8 mouse cellular contexts compared by ENCODE assay signal in genomic region chr10:89745666-89746020, GRCm38 (mm10). TPM values are rescaled to one million over a fixed set of nuclear protein-coding genes. Genes with fewer than 3 reads are reported as not detected.
DNase-seq lines count a peak whose midpoint lies in the region; ATAC-seq and TF ChIP-seq lines count a peak whose summit lies in the region.

No protein-coding gene starts in this region.

- peaks cover 6% of the 10 kb centered on the region for H3K4me1 ChIP-seq in heart, adult 2 months (ENCODE audit: control insufficient read depth, insufficient read depth, low read length)
- H3K4me1 ChIP-seq in CH12.LX (ENCODE audit: control insufficient read depth in 1 of 2, insufficient read depth in 2 of 2) = peaks cover 4 to 33% of the 10 kb centered on the region in 2 experiments; a peak in 3 of 4 replicates
- peaks cover 11% of the 10 kb centered on the region for H3K4me1 ChIP-seq in forebrain, embryonic 13.5 days
- H3K4me1 ChIP-seq in liver, embryonic 11.5 days (replicated peaks; ENCODE audit: control insufficient read depth, insufficient read depth, low read length) = peaks cover 4% of the 10 kb centered on the region; the same call in 1 of the 2 replicates
- peaks cover 12% of the 10 kb centered on the region; the same call in 1 of the 2 replicates for H3K4me1 ChIP-seq in small intestine, adult 2 months (ENCODE audit: control insufficient read depth, insufficient read depth, insufficient read length, low read length)

- no peak for TF ChIP-seq EP300 in heart, adult 2 months (IDR thresholded peaks at IDR 0.05; ENCODE audit: insufficient read depth, low read depth, low read length)
- peak; percentile 81 for TF ChIP-seq EP300 in CH12.LX (IDR thresholded peaks at IDR 0.05; ENCODE audit: low read length)

- no peak for ATAC-seq in forebrain, embryonic 13.5 days
- no peak for ATAC-seq in liver, embryonic 11.5 days (replicated peaks; ENCODE audit: low FRiP score)

- H3K9ac ChIP-seq in heart, adult 2 months (ENCODE audit: low read depth, low read length) = peak overlapping the region; percentile 96
- peak overlapping the region; percentile 82 for H3K9ac ChIP-seq in CH12.LX (ENCODE audit: insufficient read depth, low read depth)
- peak overlapping the region; percentile 94 for H3K9ac ChIP-seq in forebrain, embryonic 13.5 days
- peak overlapping the region; percentile 91 for H3K9ac ChIP-seq in liver, embryonic 11.5 days (ENCODE audit: low read depth, low read length)

- WGBS in heart, adult 2 months = 1% methylated on average over 14 of the region's 14 CpGs
- 1% methylated on average over 14 of the region's 14 CpGs for WGBS in forebrain, embryonic 13.5 days
- WGBS in liver, embryonic 11.5 days = 2% methylated on average over 14 of the region's 14 CpGs
- WGBS in small intestine, adult 2 months = under 1% methylated on average over 14 of the region's 14 CpGs

- H3K36me3 ChIP-seq in heart, adult 2 months (ENCODE audit: control insufficient read depth, insufficient read depth, low read length) = peaks cover 3% of the 10 kb centered on the region
- peaks cover 0 to 7% of the 10 kb centered on the region in 2 experiments for H3K36me3 ChIP-seq in CH12.LX (replicated peaks in 1 of 2; ENCODE audit: control insufficient read depth in 1 of 2, insufficient read depth in 1 of 2, low read length in 1 of 2)
- H3K36me3 ChIP-seq in forebrain, embryonic 13.5 days (ENCODE audit: poor library complexity, severe bottlenecking) = no peaks in the 10 kb centered on the region; the same call in 1 of the 2 replicates
- no peaks in the 10 kb centered on the region for H3K36me3 ChIP-seq in liver, embryonic 11.5 days (ENCODE audit: control insufficient read depth, insufficient read depth, low read length)
- no peaks in the 10 kb centered on the region for H3K36me3 ChIP-seq in small intestine, adult 2 months (ENCODE audit: control insufficient read depth, insufficient read depth, low read length)

- no peak for DNase-seq in heart, adult 2 months
- DNase-seq in heart, postnatal 25 days (ENCODE audit: low spot score) = no peak
- DNase-seq in CH12.LX (ENCODE audit: extremely low read depth) = peak; percentile 74
- no peak for DNase-seq in liver, embryonic 11.5 days (ENCODE audit: low spot score)
- DNase-seq in layer of hippocampus, adult 11-12 months (ENCODE audit: low spot score) = no peak
- DNase-seq in kidney, postnatal 14 days = no peak

- no peak for TF ChIP-seq POLR2A in heart, adult 2 months (IDR thresholded peaks at IDR 0.05; ENCODE audit: insufficient read depth, low read depth, low read length)
- no peak for TF ChIP-seq POLR2A in CH12.LX (IDR thresholded peaks at IDR 0.05; ENCODE audit: low read depth, low read length)
- no peak for TF ChIP-seq POLR2A in small intestine, adult 2 months (IDR thresholded peaks at IDR 0.05; ENCODE audit: low read depth, low read length)

- in situ Hi-C loops in CH12.LX (cut with MboI; ENCODE audit: low pct_ligation_motif_present, low pct_unique_long_range_greater_than_20kb, low sequenced_read_pairs) = no loop called here

- dilution Hi-C loops in CH12.LX (cut with MboI; ENCODE audit: extremely low pct_ligation_motif_present, extremely low pct_unique_long_range_greater_than_20kb, low sequenced_read_pairs) = no loop called here

- H3K27me3 ChIP-seq in heart, adult 2 months (ENCODE audit: control insufficient read depth, insufficient read depth, low read length) = no peaks in the 10 kb centered on the region
- H3K27me3 ChIP-seq in CH12.LX (replicated peaks) = no peaks in the 10 kb centered on the region
- no peaks in the 10 kb centered on the region for H3K27me3 ChIP-seq in forebrain, embryonic 13.5 days
- no peaks in the 10 kb centered on the region for H3K27me3 ChIP-seq in liver, embryonic 11.5 days (replicated peaks; ENCODE audit: control insufficient read depth, insufficient read depth, low read length)
- no peaks in the 10 kb centered on the region for H3K27me3 ChIP-seq in small intestine, adult 2 months (ENCODE audit: control insufficient read depth, insufficient read depth, low read length)

- intact Hi-C loops in heart, adult 2 months (cut with DNase I) = no loop called here
- intact Hi-C loops in heart, postnatal 25 days (cut with DNase I) = loop anchor here (2.0 kb wide), 1 partner anchor 15 kb away; no protein-coding TSS in a partner anchor

- peak overlapping the region; percentile 88 for H3K27ac ChIP-seq in heart, adult 2 months
- H3K27ac ChIP-seq in CH12.LX (ENCODE audit: insufficient read depth, low read depth) = peak overlapping the region; percentile 34
- peak overlapping the region; percentile 91; the same call in 1 of the 2 replicates for H3K27ac ChIP-seq in forebrain, embryonic 13.5 days
- H3K27ac ChIP-seq in liver, embryonic 11.5 days (ENCODE audit: low read depth, low read length) = peak overlapping the region; percentile 79; the same call in 1 of the 2 replicates
- H3K27ac ChIP-seq in small intestine, adult 2 months (ENCODE audit: insufficient read depth, low read depth, low read length) = peak overlapping the region; percentile 59

- no peak for TF ChIP-seq RAD21 in CH12.LX (IDR thresholded peaks at IDR 0.05; ENCODE audit: low read depth, low read length)

- peak overlapping the region; percentile 65; the same call in 1 of the 2 replicates for H3K4me2 ChIP-seq in CH12.LX (ENCODE audit: insufficient read depth, low read depth, poor library complexity, severe bottlenecking)
- H3K4me2 ChIP-seq in forebrain, embryonic 13.5 days = peak overlapping the region; percentile 73
- H3K4me2 ChIP-seq in liver, embryonic 11.5 days = peak overlapping the region; percentile 88

- H3K79me2 ChIP-seq in heart, adult 2 months (replicated peaks; ENCODE audit: control insufficient read depth, insufficient read depth, low read length) = no peaks in the 10 kb centered on the region; the same call in 1 of the 2 replicates
- H3K79me2 ChIP-seq in CH12.LX (replicated peaks; ENCODE audit: control insufficient read depth, extremely low read depth, insufficient read depth, poor library complexity, severe bottlenecking) = peaks cover 18% of the 10 kb centered on the region

- no peaks in the 10 kb centered on the region for H3K9me3 ChIP-seq in CH12.LX (replicated peaks; ENCODE audit: low read length)
- no peaks in the 10 kb centered on the region for H3K9me3 ChIP-seq in forebrain, embryonic 13.5 days (replicated peaks)
- no peaks in the 10 kb centered on the region for H3K9me3 ChIP-seq in liver, embryonic 11.5 days (ENCODE audit: control insufficient read depth, low read length)

- TF ChIP-seq CTCF in heart, adult 2 months (IDR thresholded peaks at IDR 0.05) = no peak
- no peak for TF ChIP-seq CTCF in CH12.LX (conservative IDR thresholded peaks at IDR 0.05 in 1 of 2, IDR thresholded peaks at IDR 0.05 in 1 of 2; ENCODE audit: low read depth in 2 of 2, low read length in 2 of 2)
- no peak for TF ChIP-seq CTCF in small intestine, adult 2 months (IDR thresholded peaks at IDR 0.05; ENCODE audit: extremely low read depth, insufficient read length, insufficient replicate concordance, low read depth, low read length)

- H3K4me3 ChIP-seq in heart, adult 2 months = peak overlapping the region; percentile 93
- H3K4me3 ChIP-seq in CH12.LX (replicated peaks in 1 of 3; ENCODE audit: low read depth in 2 of 3, low read length in 2 of 3, poor library complexity in 1 of 3) = peak overlapping the region; percentile 68 to 86 (median 79)
- peak overlapping the region; percentile 92 for H3K4me3 ChIP-seq in forebrain, embryonic 13.5 days
- peak overlapping the region; percentile 96 for H3K4me3 ChIP-seq in liver, embryonic 11.5 days (ENCODE audit: low read depth, low read length)
- H3K4me3 ChIP-seq in small intestine, adult 2 months (ENCODE audit: low read depth, low read length) = peak overlapping the region; percentile 96

TF ChIP-seq in CH12.LX, 34 proteins besides CTCF, POLR2A, EP300 and RAD21 (continues in another document):
- TF ChIP-seq MEF2A (IDR thresholded peaks at IDR 0.05; ENCODE audit: borderline replicate concordance, low read depth, low read length) (peak; percentile 64; the same call in 1 of the 2 replicates), NRF1 (IDR thresholded peaks at IDR 0.05; ENCODE audit: low read depth, low read length) (no peak), POLR2AphosphoS2 (IDR thresholded peaks at IDR 0.05; ENCODE audit: low read depth, low read length) (no peak), BHLHE40 (IDR thresholded peaks at IDR 0.05; ENCODE audit: low read depth, low read length) (peak; percentile 40; the same call in 1 of the 2 replicates), IRF4 (IDR thresholded peaks at IDR 0.05; ENCODE audit: low read depth, low read length) (peak; percentile 56; the same call in 1 of the 2 replicates), ELF1 (IDR thresholded peaks at IDR 0.05; ENCODE audit: low read depth, low read length) (no peak)

RNA-seq across cellular contexts. Expression of gene Uhrf1bp1l, which starts 0.9 kb away (rescaled TPM):
- total RNA-seq in heart, adult 2 months (2021) = 10 to 100 TPM; 20.6 to 27.7 TPM
- polyA plus RNA-seq in heart, adult 2 months (2012; rRNA removed) = 7.9 and 9.8 TPM in 2 replicates
- total RNA-seq in heart, postnatal 25 days (2021) = 10 to 100 TPM; 23.0 to 25.0 TPM
- 31.5 and 40.1 TPM in 2 replicates for total RNA-seq in CH12.LX (2012; rRNA removed)
- total RNA-seq in CH12.LX (2014; rRNA removed) = 18.8 and 19.6 TPM in 2 replicates
- polyA plus RNA-seq in CH12.LX (2012; ENCODE audit: insufficient read length, low read depth) = 26.5 and 27.9 TPM in 2 replicates
- polyA plus RNA-seq in forebrain, embryonic 13.5 days (2015; fragmentation: Nextera tagmentation; extraction: Ambion mirVana) = 24.9 and 27.4 TPM in 2 replicates
- polyA plus RNA-seq in liver, embryonic 11.5 days (2014; fragmentation: Nextera tagmentation; extraction: Ambion mirVana) = 24.4 and 26.8 TPM in 2 replicates
- 3.9 and 11.1 TPM in 2 replicates for polyA plus RNA-seq in small intestine, adult 2 months (2012; rRNA removed)

RNA-seq across cellular contexts. Expression of gene Actr6, which starts 13.5 kb away (rescaled TPM):
- total RNA-seq in heart, adult 2 months (2021) = 10 to 100 TPM; 12.2 to 13.4 TPM
- polyA plus RNA-seq in heart, adult 2 months (2012; rRNA removed) = 1.5 and 6.6 TPM in 2 replicates
- 10 to 100 TPM; 11.5 to 12.2 TPM for total RNA-seq in heart, postnatal 25 days (2021)
- total RNA-seq in CH12.LX (2012; rRNA removed) (11.7 and 14.6 TPM in 2 replicates), CH12.LX (2014; rRNA removed) (48.4 and 50.5 TPM in 2 replicates)
- 18.0 and 21.4 TPM in 2 replicates for polyA plus RNA-seq in CH12.LX (2012; ENCODE audit: insufficient read length, low read depth)
- polyA plus RNA-seq in forebrain, embryonic 13.5 days (2015; fragmentation: Nextera tagmentation; extraction: Ambion mirVana) = 58.5 and 60.4 TPM in 2 replicates
- polyA plus RNA-seq in liver, embryonic 11.5 days (2014; fragmentation: Nextera tagmentation; extraction: Ambion mirVana) = 29.3 and 33.2 TPM in 2 replicates
- 0.05 TPM in 1 of 2 replicates, not detected in the other for polyA plus RNA-seq in small intestine, adult 2 months (2012; rRNA removed)

RNA-seq across cellular contexts. Expression of gene Scyl2, which starts 59.6 kb away (rescaled TPM):
- total RNA-seq in heart, adult 2 months (2021) = 10 to 100 TPM; 15.4 to 16.2 TPM
- 8.2 and 14.3 TPM in 2 replicates for polyA plus RNA-seq in heart, adult 2 months (2012; rRNA removed)
- 10 to 100 TPM; 14.9 to 16.3 TPM for total RNA-seq in heart, postnatal 25 days (2021)
- total RNA-seq in CH12.LX (2012; rRNA removed) = 14.1 and 15.1 TPM in 2 replicates
- total RNA-seq in CH12.LX (2014; rRNA removed) = 17.4 and 19.5 TPM in 2 replicates
- 15.5 and 17.2 TPM in 2 replicates for polyA plus RNA-seq in CH12.LX (2012; ENCODE audit: insufficient read length, low read depth)
- 10.5 and 10.8 TPM in 2 replicates for polyA plus RNA-seq in forebrain, embryonic 13.5 days (2015; fragmentation: Nextera tagmentation; extraction: Ambion mirVana)
- 11.7 and 13.3 TPM in 2 replicates for polyA plus RNA-seq in liver, embryonic 11.5 days (2014; fragmentation: Nextera tagmentation; extraction: Ambion mirVana)
- 4.5 and 8.9 TPM in 2 replicates for polyA plus RNA-seq in small intestine, adult 2 months (2012; rRNA removed)

Comparison
In these comparisons a context has a peak if more than half of its experiments do, and no peak if none do; other contexts are left out.
1. H3K27ac ChIP-seq: peak in every context shown above with its lines; median percentile 91 in forebrain, embryonic 13.5 days; 88 in heart, adult 2 months; 79 in liver, embryonic 11.5 days; 59 in small intestine, adult 2 months; 34 in CH12.LX.